Mouse (Mus musculus): Measurements from ENCODE around the gene Sgpl1.

DNA sequence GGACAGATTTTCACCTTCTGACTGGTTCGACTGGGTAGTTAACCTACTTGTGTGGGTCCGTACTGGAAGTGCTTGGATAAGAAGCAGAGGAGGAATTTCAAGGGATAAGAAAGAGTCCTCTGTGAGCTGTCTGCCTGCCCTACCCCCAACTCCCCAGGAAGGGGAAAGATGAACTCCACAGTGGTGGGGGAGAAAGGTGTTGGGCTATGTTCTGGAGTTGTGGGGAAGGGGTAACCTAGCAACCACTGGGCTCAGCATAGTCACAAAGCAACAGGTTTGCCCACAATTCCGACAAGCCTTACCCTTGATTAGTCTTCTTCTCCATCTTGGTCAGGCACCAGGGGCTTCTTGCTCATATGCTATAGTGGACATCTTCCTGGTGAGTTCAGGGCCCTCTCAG is 24.2 kb upstream of the Sgpl1 start, which contains the start of gene Tbata:
- TF ChIP-seq ZC3H11A (IDR thresholded peaks at IDR 0.05; ENCODE audit: borderline replicate concordance, low read depth, low read length) (no peak), HCFC1 (IDR thresholded peaks at IDR 0.05; ENCODE audit: borderline replicate concordance, insufficient read depth, low read length) (no peak)

All from ES-E14 (cell line).